Mouse (Mus musculus): Measurements from ENCODE around the gene Rasa4.

GRCm38 (mm10) chr5:136094249-136095010 lies 10.7 kb downstream of the Rasa4 start:
- TF ChIP-seq CTCF (IDR thresholded peaks at IDR 0.05; ENCODE audit: control insufficient read depth, insufficient read depth, insufficient replicate concordance, low read depth, low read length) (no peak), POLR2A (IDR thresholded peaks at IDR 0.05; ENCODE audit: control insufficient read depth, low read depth, low read length) (no peak)

Measured in testis, adult 2 months (tissue).